Mouse (Mus musculus) testis, adult 2 months (tissue): ENCODE measurements around the gene Cwc22. TPM values are rescaled to one million over a fixed set of nuclear protein-coding genes. Genes with fewer than 3 reads are reported as not detected.
"Not testable (repeated sequence)": the region's sequence is repeated elsewhere in the genome, so short reads cannot be mapped to it uniquely, and the experiment has no call there.

Experiments used
- H3K27ac ChIP-seq: fragments of 200-500 bp; 2 replicates; pipeline ENCODE4 v1.5.1; 2012; ENCODE audit warnings: low read depth, low read length; ENCODE audit not compliant: control insufficient read depth, insufficient read depth
- H3K27me3 ChIP-seq: fragments of 200-500 bp; 2 replicates; pipeline ENCODE4 v1.6.1; 2012; ENCODE audit warnings: mild to moderate bottlenecking, low read length, moderate library complexity; ENCODE audit not compliant: control insufficient read depth, insufficient read depth
- H3K36me3 ChIP-seq: fragments of 200-500 bp; 2 replicates; pipeline ENCODE4 v1.6.1; 2012; ENCODE audit warnings: mild to moderate bottlenecking, low read length; ENCODE audit not compliant: control insufficient read depth, insufficient read depth
- H3K4me1 ChIP-seq: fragments of 200-500 bp; 2 replicates; pipeline ENCODE4 v1.6.1; 2012; ENCODE audit warnings: low read length; ENCODE audit not compliant: control insufficient read depth, insufficient read depth
- H3K4me3 ChIP-seq: fragments of 200-500 bp; 2 replicates; pipeline ENCODE4 v1.5.1; 2012; ENCODE audit warnings: low read depth, mild to moderate bottlenecking, low read length, moderate library complexity, mixed read lengths; ENCODE audit not compliant: control insufficient read depth
- CTCF ChIP-seq: fragments of 200-500 bp; IDR thresholded peaks from 2 replicates; pipeline ENCODE4 v1.5.1; 2012; ENCODE audit warnings: low read depth, mild to moderate bottlenecking, inconsistent platforms, low read length, moderate library complexity; ENCODE audit not compliant: control insufficient read depth, insufficient read depth, insufficient replicate concordance
- POLR2A ChIP-seq: fragments of 200-500 bp; IDR thresholded peaks from 2 replicates; pipeline ENCODE4 v1.6.1; 2012; ENCODE audit warnings: low read depth, mild to moderate bottlenecking, inconsistent platforms, low read length, moderate library complexity; ENCODE audit not compliant: control insufficient read depth
- polyA plus RNA-seq: library from polyadenylated mRNA; depleted of rRNA; stranded (reverse); fragments of >200 nt; gene quantifications from 2 replicates; pipeline ENCODE4 v1.2.3, GENCODE M21; 2012

The Cwc22 gene
- polyA plus RNA-seq, 1 experiment = 3.5 TPM

DNA sequence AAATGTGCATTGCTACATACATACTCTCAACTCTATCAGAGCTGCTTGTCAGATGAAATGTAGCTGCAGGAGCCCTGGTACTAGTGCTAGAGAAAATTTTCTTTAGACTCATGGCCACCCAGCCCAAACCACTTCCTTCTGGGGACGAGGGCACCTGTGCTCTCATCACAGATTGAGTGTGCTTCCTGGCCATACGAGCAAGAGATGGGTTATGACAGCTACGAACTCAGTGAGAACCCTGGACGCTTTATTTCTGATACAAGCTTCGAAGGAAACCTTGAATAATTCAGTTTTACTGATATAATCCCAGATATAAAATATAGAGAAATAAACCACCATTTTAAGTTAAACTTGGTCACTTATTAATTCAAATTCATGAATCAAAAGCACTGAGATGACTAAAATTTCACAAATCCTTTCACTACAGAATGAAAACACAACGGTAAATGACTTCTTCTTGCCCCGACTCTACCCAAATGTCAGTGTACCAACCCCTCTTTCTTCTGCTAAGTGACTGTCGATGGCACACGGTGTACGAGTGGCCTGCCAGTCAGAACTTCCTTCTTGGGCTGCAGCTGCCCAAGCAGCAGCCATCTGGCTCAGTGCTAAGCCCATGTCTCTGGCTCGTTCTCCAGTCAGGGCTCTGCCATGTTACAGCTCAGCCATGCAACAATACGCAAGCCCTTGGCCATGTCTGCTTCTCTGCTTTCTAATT is 49.2 kb downstream of the Cwc22 start:
- no peak for TF ChIP-seq CTCF
- no peak for TF ChIP-seq POLR2A
- H3K27ac ChIP-seq = no peak overlapping the region
- no peaks in the 10 kb centered on the region for H3K27me3 ChIP-seq
- H3K4me1 ChIP-seq = no peaks in the 10 kb centered on the region
- no peaks in the 10 kb centered on the region for H3K36me3 ChIP-seq
- no peak overlapping the region for H3K4me3 ChIP-seq

GRCm38 (mm10) chr2:77895906-77896570 is 50.1 kb downstream of the Cwc22 start:
- H3K4me3 ChIP-seq, H3K36me3 ChIP-seq, H3K4me1 ChIP-seq, H3K27me3 ChIP-seq, H3K27ac ChIP-seq: not testable (repeated sequence)

DNA sequence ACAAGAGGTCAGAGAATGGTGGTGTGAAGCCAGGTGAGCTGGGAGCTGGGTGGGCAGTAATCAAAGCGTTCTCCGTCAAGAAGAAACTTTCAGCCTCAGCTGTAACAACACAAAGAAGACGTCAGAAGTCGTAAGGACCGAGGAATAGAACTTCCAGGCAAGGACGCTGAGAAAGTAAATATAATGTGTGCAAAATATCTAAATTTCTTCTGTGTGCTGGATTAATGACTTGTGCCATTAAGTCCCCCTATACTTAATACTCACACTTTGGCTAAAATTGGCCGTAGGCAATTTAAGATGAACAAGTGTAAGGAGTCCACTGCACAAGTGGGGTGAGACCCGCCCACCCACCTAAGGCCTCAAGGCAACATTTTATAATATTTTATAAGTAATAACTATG is 51.3 kb downstream of the Cwc22 start:
- Histone ChIP-seq H3K27me3 (no peaks in the 10 kb centered on the region), H3K36me3 (no peaks in the 10 kb centered on the region), H3K27ac (no peak overlapping the region), H3K4me1 (no peaks in the 10 kb centered on the region), H3K4me3 (no peak overlapping the region)
- TF ChIP-seq CTCF (no peak), POLR2A (no peak)

DNA sequence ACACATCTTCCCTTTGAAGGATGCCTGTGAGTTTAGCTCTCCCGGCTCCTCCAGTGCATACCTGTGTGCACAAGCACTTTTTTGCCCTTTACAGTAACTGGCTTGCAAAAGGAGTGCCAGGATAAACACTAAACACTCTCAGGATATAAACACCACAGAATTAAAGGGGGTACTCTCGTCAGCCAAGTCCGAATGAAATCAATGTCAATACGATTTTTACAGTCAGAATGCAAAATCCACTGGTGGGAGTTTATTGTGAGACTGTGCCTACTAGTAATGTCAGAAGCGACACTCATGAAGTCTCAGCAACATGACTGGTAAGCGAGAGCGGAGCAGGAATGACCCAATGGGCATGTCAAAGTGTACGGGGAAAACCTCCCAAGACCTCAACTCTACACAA is 52.7 kb downstream of the Cwc22 start:
- Histone ChIP-seq H3K36me3 (no peaks in the 10 kb centered on the region), H3K4me1 (no peaks in the 10 kb centered on the region), H3K4me3 (no peak overlapping the region), H3K27ac (no peak overlapping the region), H3K27me3 (no peaks in the 10 kb centered on the region)
- TF ChIP-seq CTCF = no peak
- no peak for TF ChIP-seq POLR2A

DNA sequence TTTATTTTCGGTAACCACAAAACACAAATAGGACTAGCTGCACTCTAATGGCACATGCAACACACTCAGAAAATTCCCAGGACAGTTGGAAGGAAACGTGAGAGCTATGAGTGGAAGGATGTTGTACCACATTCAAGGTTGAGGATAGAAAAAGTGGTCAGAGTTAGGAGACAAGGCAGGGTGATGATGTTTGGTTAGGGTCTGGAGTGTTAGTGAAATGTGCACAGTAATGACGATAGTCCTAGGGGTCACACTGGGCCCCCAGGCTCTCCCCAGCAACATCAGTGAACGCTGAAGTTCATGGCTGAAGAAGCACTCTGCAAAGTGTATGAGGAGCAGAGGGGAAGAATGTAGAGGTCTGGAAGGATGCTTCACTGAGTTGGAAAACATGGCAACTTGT is 53.6 kb downstream of the Cwc22 start:
- H3K4me3 ChIP-seq = no peak overlapping the region
- TF ChIP-seq POLR2A = no peak
- TF ChIP-seq CTCF = no peak
- no peak overlapping the region for H3K27ac ChIP-seq
- H3K27me3 ChIP-seq = no peaks in the 10 kb centered on the region
- H3K4me1 ChIP-seq = no peaks in the 10 kb centered on the region
- no peaks in the 10 kb centered on the region for H3K36me3 ChIP-seq

DNA sequence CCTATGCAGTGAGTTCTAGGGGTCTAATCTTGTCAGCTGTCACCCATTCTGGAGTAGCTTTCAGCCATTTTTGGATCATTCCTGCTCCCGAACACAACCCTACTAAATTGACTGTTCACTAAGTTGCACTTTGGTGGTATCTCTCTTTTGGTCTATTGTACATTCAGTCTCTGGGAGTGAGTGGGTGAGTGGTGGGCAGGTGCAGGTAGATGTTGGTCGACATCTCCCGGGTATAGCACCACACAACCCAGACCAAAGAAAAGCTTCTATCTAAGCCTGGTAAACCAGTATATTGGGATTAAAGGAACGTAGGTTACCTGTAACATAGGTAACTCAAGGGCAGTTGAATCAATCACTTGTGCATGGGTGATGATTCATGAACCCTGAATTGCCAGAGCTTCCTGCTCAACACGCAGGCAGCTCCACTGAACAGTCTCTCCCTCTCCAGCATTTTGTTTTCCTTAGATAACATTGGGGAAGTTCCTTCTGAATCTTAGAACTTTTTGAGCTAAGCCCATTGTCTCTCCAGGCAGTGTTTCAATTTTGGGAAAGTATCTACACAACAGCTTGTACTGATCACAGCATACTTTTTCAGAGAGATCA is 55.2 kb downstream of the Cwc22 start:
- no peak overlapping the region for H3K27ac ChIP-seq
- no peak overlapping the region for H3K4me3 ChIP-seq
- no peaks in the 10 kb centered on the region for H3K36me3 ChIP-seq
- TF ChIP-seq CTCF (no peak), POLR2A (no peak)
- no peaks in the 10 kb centered on the region for H3K4me1 ChIP-seq
- H3K27me3 ChIP-seq = no peaks in the 10 kb centered on the region

DNA sequence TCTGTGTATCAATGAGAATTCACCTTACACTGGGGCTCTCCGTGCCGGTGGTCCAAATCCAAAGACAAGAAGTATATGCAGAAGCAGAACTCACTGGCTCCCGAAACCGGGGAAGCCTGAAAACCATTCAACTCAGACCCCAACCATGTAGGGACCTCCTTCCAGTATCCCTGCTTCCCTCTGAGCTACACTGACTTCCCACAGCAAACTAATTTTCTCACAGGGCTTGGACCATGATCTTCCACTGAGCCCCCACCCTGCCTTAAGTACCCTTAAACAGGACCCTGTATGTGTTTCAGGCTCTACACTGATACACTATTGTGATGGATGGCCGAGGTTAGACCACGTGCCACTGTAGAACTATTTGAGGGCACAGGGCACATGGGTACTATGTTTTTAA is 56.2 kb downstream of the Cwc22 start:
- H3K36me3 ChIP-seq = no peaks in the 10 kb centered on the region
- no peak overlapping the region for H3K27ac ChIP-seq
- no peaks in the 10 kb centered on the region for H3K27me3 ChIP-seq
- no peaks in the 10 kb centered on the region for H3K4me1 ChIP-seq
- no peak for TF ChIP-seq POLR2A
- no peak overlapping the region for H3K4me3 ChIP-seq
